Mouse (Mus musculus): Measurements from ENCODE around the gene Snx8. TPM values are rescaled to one million over a fixed set of nuclear protein-coding genes. Genes with fewer than 3 reads are reported as not detected.

Gene Snx8
- total RNA-seq (2014; rRNA removed) (68.0 and 79.6 TPM in 2 replicates), polyA plus RNA-seq (2015; fragmentation: Nextera tagmentation; extraction: Ambion mirVana) (36.2 TPM in 2 replicates)

DNA sequence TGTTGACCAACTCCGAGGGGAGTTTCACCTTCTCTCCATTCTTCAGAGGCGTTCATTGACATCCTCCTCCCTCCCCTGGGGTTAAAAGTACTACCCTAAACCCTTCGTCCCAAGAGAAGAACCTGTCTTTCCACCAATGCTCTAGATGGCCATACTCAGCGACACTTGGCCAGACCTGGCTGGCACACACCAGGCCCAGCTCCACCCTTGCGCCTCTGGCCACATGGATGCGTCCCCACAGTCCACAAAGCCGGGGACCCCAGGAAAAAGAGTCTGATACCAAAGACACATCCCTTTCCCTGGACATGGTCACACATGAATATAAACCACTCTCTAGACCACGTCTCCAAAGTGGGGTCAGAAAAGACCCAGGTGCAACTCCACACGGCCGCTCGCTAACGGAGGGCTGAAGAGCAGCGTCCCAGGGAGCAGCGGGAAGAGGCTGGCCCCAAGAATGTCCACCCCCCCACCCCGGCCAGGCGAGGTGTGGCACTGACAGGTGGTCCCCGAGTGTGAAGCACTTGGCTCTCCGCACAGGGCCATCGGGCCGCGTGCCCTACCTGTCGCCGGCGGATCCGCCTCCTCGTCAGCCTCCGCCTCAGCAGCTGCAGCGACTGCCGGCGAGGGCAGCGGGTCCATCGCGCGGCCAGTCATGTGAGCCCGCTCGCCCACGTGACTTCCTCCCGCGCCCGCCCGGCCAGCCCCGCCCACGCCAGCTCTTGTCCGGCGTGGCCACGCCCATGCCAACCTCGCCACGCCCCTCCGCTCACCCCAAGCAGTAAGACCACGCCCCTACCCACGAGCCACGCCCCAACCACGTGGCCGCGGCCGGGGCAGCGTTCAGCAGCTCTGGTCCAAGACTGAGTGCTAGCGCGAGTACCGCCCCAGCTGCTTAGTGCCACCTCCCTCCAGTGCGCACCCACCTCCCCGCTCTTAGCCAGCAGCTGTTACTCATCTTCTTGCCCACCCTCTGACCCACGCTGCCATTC is at the start of gene Snx8:
Gene Snx8 (minus strand): TSS at position 675 of the 989 bp plus-strand sequence.
- no peaks in the 10 kb centered on the region for H3K36me3 ChIP-seq (ENCODE audit: insufficient read depth, low read length)
- H3K9ac ChIP-seq (replicated peaks; ENCODE audit: low read length) = peak within 1 kb of the TSS; percentile 63
- H3K27ac ChIP-seq = peak within 1 kb of the TSS; percentile 33; the same call in 1 of the 2 replicates
- peak within 1 kb of the TSS; percentile 53 for H3K4me3 ChIP-seq (ENCODE audit: low read length)
- H3K4me1 ChIP-seq (ENCODE audit: insufficient read depth, low read length) = peaks cover 12% of the 10 kb centered on the region
- TF ChIP-seq CTCF (IDR thresholded peaks at IDR 0.05; ENCODE audit: low read depth) = no peak
- H3K27me3 ChIP-seq (ENCODE audit: insufficient read depth, low read length) = no peaks in the 10 kb centered on the region
- under 1% methylated on average over 59 of the region's 63 CpGs for whole genome bisulfite sequencing
- ATAC-seq (peak; percentile 93), DNase-seq (ENCODE audit: low spot score) (peak; percentile 96)
- H3K4me2 ChIP-seq (ENCODE audit: low read depth, low read length) = peak within 1 kb of the TSS; percentile 99
- no peaks in the 10 kb centered on the region for H3K9me3 ChIP-seq (ENCODE audit: low read length)

DNA sequence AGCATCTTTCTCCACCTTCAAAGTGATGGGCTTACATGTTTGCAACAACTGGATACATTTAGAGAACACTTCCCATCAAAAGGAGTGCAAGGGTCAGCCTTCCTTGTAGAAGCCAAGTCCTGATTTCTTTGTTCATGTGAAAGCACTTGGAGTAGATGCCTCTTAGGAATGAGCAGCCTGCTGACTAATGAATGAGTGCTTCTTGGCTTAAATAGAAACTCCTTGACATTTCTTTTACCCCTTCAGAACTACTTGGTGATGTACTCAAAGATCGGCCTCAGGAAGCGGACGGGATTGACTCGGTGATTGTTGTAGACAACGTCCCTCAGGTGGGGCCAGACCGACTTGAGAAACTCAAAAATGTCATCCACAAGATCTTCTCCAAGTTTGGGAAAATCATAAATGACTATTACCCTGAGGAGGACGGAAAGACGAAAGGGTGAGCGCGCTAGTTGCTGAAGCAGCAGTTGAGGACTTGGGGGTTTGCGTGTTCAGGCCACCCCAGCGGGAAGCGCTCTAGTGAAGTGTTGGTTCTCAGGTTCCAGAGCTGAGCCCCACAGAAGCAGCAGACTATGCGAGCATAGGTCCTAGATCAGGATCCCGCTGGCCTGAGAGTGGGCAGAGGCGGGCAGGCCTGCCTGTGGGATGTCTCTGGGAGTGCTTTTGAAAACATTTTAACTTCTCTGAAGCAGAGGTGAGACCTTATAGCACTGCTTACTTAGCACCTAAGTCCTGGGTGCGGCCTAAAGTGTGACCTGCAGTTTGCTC is 36.1 kb upstream of the Snx8 start:
- Histone ChIP-seq H3K9me3 (ENCODE audit: low read length) (no peaks in the 10 kb centered on the region), H3K4me1 (ENCODE audit: insufficient read depth, low read length) (peaks cover 7% of the 10 kb centered on the region), H3K9ac (replicated peaks; ENCODE audit: low read length) (no peak overlapping the region), H3K27ac (no peak overlapping the region), H3K27me3 (ENCODE audit: insufficient read depth, low read length) (no peaks in the 10 kb centered on the region), H3K4me3 (ENCODE audit: low read length) (no peak overlapping the region), H3K4me2 (ENCODE audit: low read depth, low read length) (no peak overlapping the region), H3K36me3 (ENCODE audit: insufficient read depth, low read length) (peaks cover 37% of the 10 kb centered on the region)
- no peak for ATAC-seq
- 93% methylated on average over 17 of the region's 17 CpGs for WGBS
- TF ChIP-seq CTCF (IDR thresholded peaks at IDR 0.05; ENCODE audit: low read depth) = no peak
- DNase-seq (ENCODE audit: low spot score) = no peak

DNA sequence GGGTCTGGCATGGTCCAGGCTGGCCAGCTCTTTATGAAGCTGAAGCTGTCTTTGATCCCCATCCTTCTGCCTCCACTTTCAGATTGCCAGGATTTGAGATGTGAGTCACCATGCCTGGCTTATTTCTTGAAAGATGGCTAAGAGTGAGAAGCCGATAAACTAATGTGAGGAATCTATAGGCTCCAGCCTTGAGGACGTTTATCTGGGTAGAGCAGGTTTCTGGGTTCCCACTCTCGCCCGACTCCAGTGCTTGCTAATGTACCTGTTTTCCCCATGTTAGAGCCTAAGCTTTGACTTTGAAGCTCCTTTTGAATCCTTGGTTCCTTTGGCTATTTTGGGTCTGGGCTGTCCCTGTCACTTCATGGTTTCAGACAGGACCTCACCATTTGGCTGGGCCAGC is 31.6 kb upstream of the Snx8 start:
- Histone ChIP-seq H3K4me3 (ENCODE audit: low read length) (peak overlapping the region; percentile 69), H3K4me1 (ENCODE audit: insufficient read depth, low read length) (peaks cover 10% of the 10 kb centered on the region), H3K27me3 (ENCODE audit: insufficient read depth, low read length) (no peaks in the 10 kb centered on the region), H3K9me3 (ENCODE audit: low read length) (no peaks in the 10 kb centered on the region), H3K36me3 (ENCODE audit: insufficient read depth, low read length) (no peaks in the 10 kb centered on the region), H3K4me2 (ENCODE audit: low read depth, low read length) (peak overlapping the region; percentile 92), H3K9ac (replicated peaks; ENCODE audit: low read length) (peak overlapping the region; percentile 86; the same call in 1 of the 2 replicates), H3K27ac (no peak overlapping the region)
- ATAC-seq (no peak), DNase-seq (ENCODE audit: low spot score) (no peak)
- 77% methylated on average over 4 of the region's 4 CpGs for WGBS
- no peak for TF ChIP-seq CTCF (IDR thresholded peaks at IDR 0.05; ENCODE audit: low read depth)

DNA sequence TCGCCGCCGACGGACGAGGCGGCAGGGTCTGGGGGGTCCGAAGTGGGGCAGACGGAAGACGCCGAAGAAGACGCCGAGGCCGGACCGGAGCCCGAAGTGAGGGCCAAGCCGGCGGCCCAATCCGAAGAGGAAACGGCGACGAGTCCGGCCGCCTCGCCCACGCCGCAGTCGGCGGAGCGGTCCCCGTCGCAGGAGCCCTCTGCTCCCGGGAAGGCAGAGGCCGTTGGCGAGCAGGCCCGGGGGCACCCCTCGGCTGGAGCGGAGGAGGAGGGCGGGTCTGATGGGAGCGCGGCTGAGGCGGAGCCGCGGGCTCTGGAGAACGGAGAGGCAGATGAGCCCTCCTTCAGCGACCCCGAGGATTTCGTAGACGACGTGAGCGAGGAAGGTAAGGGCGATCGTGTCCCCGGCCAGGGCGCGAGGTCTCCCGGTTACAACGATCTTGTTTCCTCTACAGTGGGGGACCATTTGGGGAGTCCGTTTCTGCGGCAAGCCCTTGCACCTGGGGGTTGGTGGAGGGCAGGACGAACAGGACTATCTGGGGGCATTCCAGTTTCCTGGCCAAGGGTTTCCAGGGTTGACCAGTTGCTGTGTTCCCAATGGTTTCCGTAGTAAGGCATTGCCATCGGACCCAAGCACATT is 30.5 kb upstream of the Snx8 start:
- under 1% methylated on average over 61 of the region's 62 CpGs for WGBS
- Histone ChIP-seq H3K36me3 (ENCODE audit: insufficient read depth, low read length) (no peaks in the 10 kb centered on the region), H3K9ac (replicated peaks; ENCODE audit: low read length) (peak overlapping the region; percentile 86), H3K4me3 (ENCODE audit: low read length) (peak overlapping the region; percentile 69), H3K9me3 (ENCODE audit: low read length) (no peaks in the 10 kb centered on the region), H3K27ac (peak overlapping the region; percentile 96), H3K4me2 (ENCODE audit: low read depth, low read length) (peak overlapping the region; percentile 92), H3K4me1 (ENCODE audit: insufficient read depth, low read length) (peaks cover 10% of the 10 kb centered on the region), H3K27me3 (ENCODE audit: insufficient read depth, low read length) (no peaks in the 10 kb centered on the region)
- ATAC-seq (peak; percentile 55), DNase-seq (ENCODE audit: low spot score) (no peak)
- no peak for TF ChIP-seq CTCF (IDR thresholded peaks at IDR 0.05; ENCODE audit: low read depth)

DNA sequence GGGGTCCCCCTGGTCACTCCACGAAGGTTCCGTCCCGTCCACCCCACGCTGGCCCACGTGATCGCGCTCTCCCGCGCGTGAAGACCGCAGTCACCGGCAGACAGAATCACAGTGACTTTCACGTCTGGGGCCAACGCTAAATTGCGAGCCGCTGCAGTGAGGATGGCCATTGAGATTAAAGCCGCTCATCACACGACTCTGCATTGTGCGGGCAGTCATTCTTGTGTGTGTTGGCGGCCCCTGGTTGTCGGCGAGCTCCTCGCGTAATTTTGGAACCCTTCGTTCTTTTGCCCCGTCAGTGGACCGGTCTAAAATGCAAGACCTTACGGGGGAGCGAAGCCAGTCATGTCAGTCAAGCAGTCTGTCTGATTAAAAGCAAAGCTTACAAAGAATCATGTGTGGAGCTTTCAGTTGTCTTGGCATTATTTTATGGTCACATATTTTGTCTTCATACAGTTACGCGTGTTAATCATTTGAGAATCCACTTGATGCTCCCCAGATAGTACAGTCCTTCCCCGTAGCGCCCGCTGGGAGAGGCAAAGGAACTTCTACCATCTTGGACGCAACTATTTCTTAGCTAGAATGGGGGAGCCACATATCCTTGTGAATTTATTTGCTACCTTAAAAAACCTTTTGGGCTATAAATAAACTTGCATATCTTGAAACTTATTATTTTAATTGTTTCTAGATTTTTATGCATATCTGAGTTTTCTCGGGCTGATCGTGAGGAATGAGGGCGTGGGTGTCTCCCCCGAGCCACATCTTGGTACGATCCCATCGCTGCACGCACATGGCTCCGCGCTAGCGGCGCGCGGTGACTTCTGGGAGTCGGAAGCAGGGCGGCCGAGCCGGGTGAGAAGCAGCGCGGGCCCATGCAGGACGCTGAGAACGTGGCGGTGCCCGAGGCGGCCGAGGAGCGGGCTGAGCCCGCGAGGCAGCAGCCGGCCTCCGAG is 29.7 kb upstream of the Snx8 start, which contains the start of gene Eif3b:
Gene Eif3b (plus strand): TSS at position 840 of the 953 bp plus-strand sequence.
- TF ChIP-seq CTCF (IDR thresholded peaks at IDR 0.05; ENCODE audit: low read depth) = peak; percentile 50
- peak; percentile 94 for ATAC-seq

More for the DNA sequence above, 29.7 kb upstream of the Snx8 start, which contains the start of gene Eif3b:
- Histone ChIP-seq H3K4me1 (ENCODE audit: insufficient read depth, low read length) (peaks cover 10% of the 10 kb centered on the region), H3K4me2 (ENCODE audit: low read depth, low read length) (peak within 1 kb of the TSS; percentile 92), H3K4me3 (ENCODE audit: low read length) (peak within 1 kb of the TSS; percentile 69), H3K27ac (peak within 1 kb of the TSS; percentile 96), H3K9ac (replicated peaks; ENCODE audit: low read length) (peak within 1 kb of the TSS; percentile 86), H3K27me3 (ENCODE audit: insufficient read depth, low read length) (no peaks in the 10 kb centered on the region), H3K36me3 (ENCODE audit: insufficient read depth, low read length) (no peaks in the 10 kb centered on the region), H3K9me3 (ENCODE audit: low read length) (no peaks in the 10 kb centered on the region)
- DNase-seq (ENCODE audit: low spot score) = peak; percentile 95
- under 1% methylated on average over 65 of the region's 65 CpGs for WGBS

All from hindbrain, postnatal 0 days (tissue).